Mouse (Mus musculus) testis, adult 2 months (tissue): ENCODE results near the gene Gdpd5.

ENCODE experiments used
- CTCF ChIP-seq: fragments of 200-500 bp; IDR thresholded peaks from 2 replicates; pipeline ENCODE4 v1.5.1; 2012; ENCODE audit warnings: low read depth, mild to moderate bottlenecking, inconsistent platforms, low read length, moderate library complexity; ENCODE audit not compliant: control insufficient read depth, insufficient read depth, insufficient replicate concordance
- POLR2A ChIP-seq: fragments of 200-500 bp; IDR thresholded peaks from 2 replicates; pipeline ENCODE4 v1.6.1; 2012; ENCODE audit warnings: low read depth, mild to moderate bottlenecking, inconsistent platforms, low read length, moderate library complexity; ENCODE audit not compliant: control insufficient read depth

GRCm38 (mm10) chr7:99443164-99443563, 62.0 kb downstream of the Gdpd5 start:
- TF ChIP-seq CTCF (no peak), POLR2A (no peak)
